Mouse (Mus musculus): ENCODE data around the gene Gm609. TPM values are rescaled to one million over a fixed set of nuclear protein-coding genes. Genes with fewer than 3 reads are reported as not detected.
"Not testable (repeated sequence)": the region's sequence is repeated elsewhere in the genome, so short reads cannot be mapped to it uniquely, and the experiment has no call there.

The Gm609 gene
- polyA plus RNA-seq (2016; fragmentation: Nextera tagmentation; extraction: Ambion mirVana): not detected in 2 replicates

DNA sequence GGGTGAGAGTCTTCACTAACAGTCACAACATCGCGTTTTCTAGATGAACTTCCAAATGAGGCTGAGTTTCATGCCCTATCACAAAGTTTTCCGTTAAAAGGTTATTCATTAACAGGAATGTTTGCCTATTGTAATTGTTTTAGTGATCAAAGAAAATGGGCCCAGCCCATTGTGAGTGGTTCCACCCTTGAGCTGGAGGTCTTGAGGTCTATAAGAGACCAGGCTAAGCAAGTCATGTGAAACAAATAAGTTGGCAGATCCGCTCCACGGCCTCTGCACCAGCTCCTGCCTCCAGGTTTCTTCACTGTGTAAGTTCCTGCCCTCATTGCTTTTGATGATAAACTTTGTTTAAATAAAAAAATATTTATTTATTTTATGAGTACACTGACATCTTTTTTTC is at the start of gene Gm609:
Gm609 (minus strand) TSS at position 43 of the 400 bp plus-strand sequence.
- Histone ChIP-seq H3K4me1 (replicated peaks) (no peaks in the 10 kb centered on the region), H3K27me3 (ENCODE audit: insufficient read depth, poor library complexity, severe bottlenecking) (no peaks in the 10 kb centered on the region), H3K4me3 (no peak within 1 kb of the TSS), H3K27ac (no peak within 1 kb of the TSS), H3K36me3 (no peaks in the 10 kb centered on the region), H3K9me3 (no peaks in the 10 kb centered on the region)
- no peak for DNase-seq (ENCODE audit: low spot score)
- WGBS: 78% methylated on average over 5 of the region's 5 CpGs

- Histone ChIP-seq H3K27me3 (ENCODE audit: insufficient read depth, poor library complexity, severe bottlenecking) (no peaks in the 10 kb centered on the region), H3K36me3 (no peaks in the 10 kb centered on the region), H3K27ac (no peak overlapping the region), H3K4me3 (no peak overlapping the region), H3K4me1 (replicated peaks) (no peaks in the 10 kb centered on the region), H3K9me3 (no peaks in the 10 kb centered on the region)
- no peak for DNase-seq (ENCODE audit: low spot score)
These were observed 49.3 kb upstream of the Gm609 start for GRCm38 (mm10) chr16:45542108-45542507.

DNA sequence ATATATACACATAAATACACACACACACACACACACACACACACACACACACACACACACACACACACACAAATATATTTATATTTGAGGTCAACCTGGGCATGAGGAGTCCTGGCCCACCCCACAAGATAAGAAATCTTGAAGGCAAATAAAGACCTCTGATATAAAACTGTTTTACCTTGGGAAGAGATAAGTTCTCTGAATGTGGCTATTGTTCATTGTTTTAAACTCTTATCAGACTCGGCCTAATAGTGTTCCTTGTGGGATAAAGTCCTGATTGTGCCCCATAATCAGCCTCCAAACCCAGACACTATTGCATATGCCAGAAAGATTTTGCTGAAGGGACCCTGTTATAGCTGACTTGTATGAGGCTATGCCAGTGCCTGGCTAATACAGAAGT is 45.6 kb upstream of the Gm609 start:
- 77% methylated on average over 1 of the region's 1 CpGs for WGBS
- not testable (repeated sequence) for H3K4me3 ChIP-seq; H3K4me1 ChIP-seq (replicated peaks); H3K27ac ChIP-seq; H3K27me3 ChIP-seq (ENCODE audit: insufficient read depth, poor library complexity, severe bottlenecking); DNase-seq (ENCODE audit: low spot score); H3K36me3 ChIP-seq; H3K9me3 ChIP-seq

- no peak for DNase-seq (ENCODE audit: low spot score)
- Histone ChIP-seq H3K4me3 (no peak within 1 kb of the TSS), H3K27me3 (ENCODE audit: insufficient read depth, poor library complexity, severe bottlenecking) (no peaks in the 10 kb centered on the region), H3K4me1 (replicated peaks) (no peaks in the 10 kb centered on the region), H3K27ac (no peak within 1 kb of the TSS), H3K36me3 (no peaks in the 10 kb centered on the region), H3K9me3 (no peaks in the 10 kb centered on the region)
- 89% methylated on average over 5 of the region's 5 CpGs for WGBS
These were observed 42.2 kb upstream of the Gm609 start, which contains the start of gene Slc9c1 for GRCm38 (mm10) chr16:45535009-45535408. Gene Slc9c1, plus strand, starts transcription at chr16:45535309.

DNA sequence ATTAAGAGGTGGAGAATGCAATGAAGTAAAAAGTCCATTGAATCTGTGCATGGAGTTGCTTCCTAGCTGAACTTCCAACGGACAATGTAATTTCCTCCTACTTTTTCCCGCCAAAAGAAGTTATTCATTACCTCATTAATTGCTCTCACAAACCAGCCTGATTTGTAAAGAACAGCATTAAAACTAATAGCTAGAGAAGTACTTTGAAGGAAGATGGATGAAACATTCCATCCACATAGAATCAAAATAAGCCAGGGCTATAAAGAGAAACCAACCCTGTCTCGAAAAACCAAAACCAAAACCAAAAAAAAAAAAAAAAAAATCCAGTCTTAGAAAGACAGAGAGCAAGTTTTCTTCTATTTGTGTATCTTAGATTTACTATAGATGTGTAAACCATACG is 39.2 kb upstream of the Gm609 start, which contains the start of gene Gm17783:
Gm17783 (minus strand) TSS at position 101 of the 400 bp plus-strand sequence.
- Histone ChIP-seq H3K36me3 (no peaks in the 10 kb centered on the region), H3K4me1 (replicated peaks) (no peaks in the 10 kb centered on the region), H3K27ac (no peak within 1 kb of the TSS), H3K9me3 (no peaks in the 10 kb centered on the region), H3K4me3 (no peak within 1 kb of the TSS), H3K27me3 (ENCODE audit: insufficient read depth, poor library complexity, severe bottlenecking) (no peaks in the 10 kb centered on the region)
- no peak for DNase-seq (ENCODE audit: low spot score)
- WGBS: 91% methylated on average over 4 of the region's 4 CpGs

- Histone ChIP-seq H3K27ac (no peak overlapping the region), H3K36me3 (no peaks in the 10 kb centered on the region), H3K4me3 (no peak overlapping the region), H3K27me3 (ENCODE audit: insufficient read depth, poor library complexity, severe bottlenecking) (no peaks in the 10 kb centered on the region), H3K4me1 (replicated peaks) (no peaks in the 10 kb centered on the region), H3K9me3 (no peaks in the 10 kb centered on the region)
- 84% methylated on average over 5 of the region's 5 CpGs for WGBS
- no peak for DNase-seq (ENCODE audit: low spot score)
These were observed 32.8 kb upstream of the Gm609 start for GRCm38 (mm10) chr16:45525551-45525950.

DNA sequence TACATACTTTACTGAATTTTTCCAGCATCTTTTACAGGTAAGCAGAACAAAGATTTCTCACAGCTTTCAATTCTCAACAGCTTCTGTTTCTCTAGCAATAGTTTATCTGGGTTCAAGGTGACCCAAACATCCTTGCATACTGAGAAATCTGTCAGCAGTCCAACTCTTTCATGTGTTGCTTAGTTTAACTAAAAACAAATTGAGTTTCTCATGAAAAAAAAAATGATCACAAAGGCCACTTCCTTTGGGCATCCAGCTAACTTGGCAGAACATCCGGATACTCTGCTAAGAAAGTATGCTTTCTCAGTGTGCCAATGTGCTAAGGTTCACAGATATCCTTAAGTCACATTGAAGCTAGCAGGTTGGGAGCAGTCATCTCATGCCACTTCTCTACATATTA is 2.6 kb upstream of the Gm609 start:
- Histone ChIP-seq H3K27ac (no peak overlapping the region), H3K4me3 (no peak overlapping the region), H3K9me3 (no peaks in the 10 kb centered on the region), H3K4me1 (replicated peaks) (no peaks in the 10 kb centered on the region), H3K36me3 (no peaks in the 10 kb centered on the region), H3K27me3 (ENCODE audit: insufficient read depth, poor library complexity, severe bottlenecking) (no peaks in the 10 kb centered on the region)
- WGBS: 78% methylated on average over 1 of the region's 1 CpGs
- DNase-seq (ENCODE audit: low spot score): no peak

DNA sequence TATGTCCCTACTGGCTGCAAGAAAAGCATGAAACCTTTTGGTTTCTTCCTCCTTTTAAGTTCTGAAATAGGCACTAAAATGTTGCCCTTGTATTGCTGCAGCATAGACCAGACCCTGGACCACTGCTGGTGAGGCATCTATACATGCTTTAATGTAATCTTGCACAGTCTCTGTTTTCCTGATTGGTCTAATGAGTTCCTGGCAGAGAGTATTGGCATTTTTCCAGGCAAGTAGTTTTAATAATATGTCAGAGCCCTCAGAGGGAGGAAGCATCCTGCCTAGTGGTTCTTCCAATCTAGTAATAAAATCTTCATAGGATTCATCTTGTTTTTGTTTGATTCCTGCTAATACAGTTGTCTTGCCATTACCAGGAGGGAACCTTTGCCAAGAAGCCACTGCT is 15.8 kb downstream of the Gm609 start:
- Histone ChIP-seq H3K4me3 (no peak overlapping the region), H3K27ac (no peak overlapping the region), H3K4me1 (replicated peaks) (no peaks in the 10 kb centered on the region), H3K27me3 (ENCODE audit: insufficient read depth, poor library complexity, severe bottlenecking) (no peaks in the 10 kb centered on the region), H3K36me3 (no peaks in the 10 kb centered on the region), H3K9me3 (no peaks in the 10 kb centered on the region)
- DNase-seq (ENCODE audit: low spot score): no peak

GRCm38 (mm10) chr16:45471836-45472235 is 20.9 kb downstream of the Gm609 start:
- not testable (repeated sequence) for H3K36me3 ChIP-seq; H3K27ac ChIP-seq; H3K4me3 ChIP-seq; H3K9me3 ChIP-seq; H3K4me1 ChIP-seq (replicated peaks); H3K27me3 ChIP-seq (ENCODE audit: insufficient read depth, poor library complexity, severe bottlenecking); DNase-seq (ENCODE audit: low spot score)
- 90% methylated on average over 3 of the region's 3 CpGs for WGBS

DNA sequence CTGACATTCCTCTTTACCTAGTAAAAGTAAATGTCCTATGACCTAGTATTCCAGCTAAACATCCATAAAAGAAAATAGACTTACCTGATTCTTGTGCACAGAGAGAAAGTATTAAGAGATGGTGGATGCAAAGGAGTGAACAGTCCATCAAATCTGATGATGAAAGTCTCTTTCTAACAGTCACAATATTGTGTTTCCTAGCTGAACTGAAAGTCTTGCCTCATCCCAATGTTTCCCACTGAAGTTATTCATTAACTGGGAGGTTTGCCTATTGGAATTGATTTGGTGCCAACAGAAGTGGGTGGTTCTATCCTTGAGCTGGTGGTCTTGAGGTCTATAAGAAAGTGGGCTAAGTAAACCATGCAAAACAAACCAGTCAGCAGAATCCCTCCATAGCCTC is 38.0 kb downstream of the Gm609 start:
- Histone ChIP-seq H3K27me3 (ENCODE audit: insufficient read depth, poor library complexity, severe bottlenecking) (no peaks in the 10 kb centered on the region), H3K36me3 (no peaks in the 10 kb centered on the region), H3K4me3 (no peak overlapping the region), H3K4me1 (replicated peaks) (no peaks in the 10 kb centered on the region), H3K9me3 (no peaks in the 10 kb centered on the region), H3K27ac (no peak overlapping the region)
- DNase-seq (ENCODE audit: low spot score): no peak

DNA sequence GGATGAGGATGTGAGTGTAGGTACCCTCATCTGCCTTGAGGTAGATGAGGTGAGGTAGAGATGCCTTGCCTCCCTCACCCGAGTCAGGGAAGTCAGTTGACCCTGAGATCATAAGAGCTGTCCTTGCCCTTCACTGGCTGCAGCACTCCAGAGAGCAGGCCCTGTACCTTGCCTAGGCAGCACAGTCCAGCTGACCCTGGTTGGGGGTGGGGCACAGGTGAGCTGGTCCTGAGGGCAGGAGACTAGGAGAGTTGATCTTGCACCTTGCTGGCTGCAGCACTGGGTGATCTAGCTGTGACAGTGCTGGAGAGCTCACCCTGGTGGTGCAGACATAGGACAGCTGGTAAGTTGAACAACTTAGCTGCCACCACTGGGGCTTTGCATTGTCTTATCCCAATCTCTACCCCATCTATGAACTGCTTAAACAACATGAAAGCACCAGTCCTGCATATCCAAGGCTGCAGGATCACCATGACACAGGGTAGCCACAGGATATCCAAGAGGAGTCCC is 55.5 kb downstream of the Gm609 start:
- no peak for DNase-seq (ENCODE audit: low spot score)

GRCm38 (mm10) chr16:45435591-45435990 is 57.2 kb downstream of the Gm609 start:
- no peaks in the 10 kb centered on the region for H3K36me3 ChIP-seq
- no peaks in the 10 kb centered on the region for H3K4me1 ChIP-seq (replicated peaks)
- H3K27ac ChIP-seq: no peak overlapping the region
- H3K27me3 ChIP-seq (ENCODE audit: insufficient read depth, poor library complexity, severe bottlenecking): no peaks in the 10 kb centered on the region
- H3K4me3 ChIP-seq: no peak overlapping the region
- H3K9me3 ChIP-seq: no peaks in the 10 kb centered on the region
- no peak for DNase-seq (ENCODE audit: low spot score)

More for the DNA sequence above, 55.5 kb downstream of the Gm609 start:
- H3K4me3 ChIP-seq: no peak overlapping the region
- H3K36me3 ChIP-seq: no peaks in the 10 kb centered on the region
- no peak overlapping the region for H3K27ac ChIP-seq
- no peaks in the 10 kb centered on the region for H3K9me3 ChIP-seq
- no peaks in the 10 kb centered on the region for H3K27me3 ChIP-seq (ENCODE audit: insufficient read depth, poor library complexity, severe bottlenecking)
- no peaks in the 10 kb centered on the region for H3K4me1 ChIP-seq (replicated peaks)
- WGBS: 90% methylated on average over 1 of the region's 1 CpGs

DNA sequence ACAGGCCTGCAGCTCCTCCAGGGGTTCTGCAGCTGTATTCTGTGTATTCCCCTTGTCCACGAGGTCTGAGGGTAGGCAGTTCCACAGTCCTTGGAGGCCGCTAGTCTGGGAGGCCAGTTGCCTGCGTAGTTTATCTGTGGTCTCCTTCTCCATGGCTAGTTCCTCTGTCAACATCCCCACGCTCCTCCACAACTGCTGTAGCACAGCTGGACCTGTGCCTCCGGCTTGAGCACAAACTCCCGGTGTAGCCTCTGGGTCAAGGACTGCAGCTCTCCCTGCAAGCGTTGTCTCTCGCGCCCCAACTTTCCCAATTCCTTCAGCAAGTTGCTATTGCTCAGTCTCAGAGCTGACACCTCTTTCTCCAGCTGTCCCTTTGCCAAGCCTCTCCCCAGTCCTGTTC is 65.1 kb downstream of the Gm609 start:
- DNase-seq (ENCODE audit: low spot score): no peak
- Histone ChIP-seq H3K27ac (no peak overlapping the region), H3K9me3 (no peaks in the 10 kb centered on the region), H3K27me3 (ENCODE audit: insufficient read depth, poor library complexity, severe bottlenecking) (no peaks in the 10 kb centered on the region), H3K36me3 (no peaks in the 10 kb centered on the region), H3K4me3 (no peak overlapping the region), H3K4me1 (replicated peaks) (no peaks in the 10 kb centered on the region)
- WGBS: 88% methylated on average over 9 of the region's 9 CpGs

DNA sequence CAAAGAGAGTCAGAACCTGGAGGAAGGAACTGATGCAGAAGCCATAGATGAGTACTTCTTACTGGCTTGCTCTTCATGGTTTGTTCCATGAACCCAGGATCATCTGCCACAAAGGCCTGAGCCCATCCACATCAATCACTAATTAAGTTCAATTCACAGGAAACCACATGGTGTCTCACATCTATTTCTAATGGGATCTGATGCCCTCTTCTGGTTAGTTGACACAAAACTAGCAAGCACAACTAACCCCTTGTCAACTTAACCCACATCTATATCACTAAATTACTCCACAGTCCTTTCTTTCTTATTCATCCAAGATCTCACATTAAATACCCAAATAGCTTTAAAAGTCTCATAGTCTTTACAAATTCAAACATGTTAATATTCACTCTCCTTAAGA is 79.3 kb downstream of the Gm609 start:
- Histone ChIP-seq H3K4me3 (no peak overlapping the region), H3K36me3 (no peaks in the 10 kb centered on the region), H3K4me1 (replicated peaks) (peaks cover under 1% of the 10 kb centered on the region; the same call in 1 of the 2 replicates), H3K27me3 (ENCODE audit: insufficient read depth, poor library complexity, severe bottlenecking) (no peaks in the 10 kb centered on the region), H3K27ac (no peak overlapping the region), H3K9me3 (no peaks in the 10 kb centered on the region)
- no peak for DNase-seq (ENCODE audit: low spot score)
